In the genomic region with DNA sequence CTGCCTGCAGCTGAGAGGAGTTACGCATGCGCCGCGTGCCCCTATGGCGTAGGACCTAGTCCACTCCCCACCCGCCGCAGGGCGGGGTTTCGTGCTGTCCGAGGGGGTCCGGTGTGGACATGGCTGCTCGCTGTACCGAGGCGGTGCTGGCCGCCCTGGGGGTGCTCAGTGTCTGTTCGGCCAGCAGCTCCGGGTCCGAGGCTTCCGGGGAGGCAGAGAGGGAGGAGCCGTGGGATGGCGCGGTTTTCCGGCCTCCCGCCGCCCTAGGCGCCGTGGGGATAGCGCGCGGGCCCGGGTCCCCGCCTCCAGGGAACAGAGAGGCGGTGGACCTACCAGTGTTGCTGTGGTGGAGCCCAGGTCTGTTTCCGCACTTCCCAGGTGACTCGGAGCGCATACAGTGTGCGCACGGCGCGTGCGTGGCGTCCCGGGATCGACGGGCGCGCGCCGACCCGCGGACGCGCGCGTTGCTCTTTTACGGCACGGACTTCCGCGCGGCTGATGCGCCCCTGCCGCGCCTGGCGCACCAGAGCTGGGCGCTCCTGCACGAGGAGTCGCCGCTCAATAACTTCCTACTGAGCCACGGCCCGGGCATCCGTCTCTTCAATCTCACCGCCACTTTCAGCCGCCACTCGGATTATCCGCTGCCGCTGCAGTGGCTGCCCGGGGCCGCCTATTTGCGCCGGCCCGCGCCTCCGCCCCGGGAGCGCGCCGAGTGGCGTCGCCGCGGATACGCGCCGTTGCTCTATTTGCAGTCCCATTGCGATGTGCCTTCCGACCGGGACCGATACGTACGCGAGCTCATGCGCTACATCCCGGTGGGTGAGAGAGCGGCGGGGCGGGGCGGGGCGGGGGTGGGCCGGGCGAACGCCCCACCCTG, we compare ENCODE assay signal across 8 mouse cellular contexts. TPM values are rescaled to one million over a fixed set of nuclear protein-coding genes. Genes with fewer than 3 reads are reported as not detected.
DNase-seq lines count a peak whose midpoint lies in the region; ATAC-seq lines count a peak whose summit lies in the region.

Fut11 (plus strand) TSS at position 85 of the 877 bp plus-strand sequence.

- peak within 1 kb of the TSS; percentile 84 for H3K9ac ChIP-seq in hindbrain, embryonic 11.5 days (ENCODE audit: low read depth, low read length)

- peaks cover 10% of the 10 kb centered on the region; the same call in 1 of the 2 replicates for H3K4me1 ChIP-seq in hindbrain, embryonic 11.5 days (replicated peaks; ENCODE audit: control insufficient read depth, insufficient read depth, low read length)

- no peaks in the 10 kb centered on the region for H3K27me3 ChIP-seq in hindbrain, embryonic 11.5 days (ENCODE audit: control insufficient read depth, insufficient read depth, low read length)

- H3K9me3 ChIP-seq in hindbrain, embryonic 11.5 days (ENCODE audit: control insufficient read depth, low read length), result no peaks in the 10 kb centered on the region

- under 1% methylated on average over 107 of the region's 111 CpGs for WGBS in hindbrain, embryonic 11.5 days

- peak; percentile 84 for DNase-seq in NIH3T3 (ENCODE audit: low read depth)
- DNase-seq in cerebellum, adult 9-11 months, result peak; percentile 94
- peak; percentile 80 to 85 for DNase-seq in frontal cortex, postnatal 10 days (ENCODE audit: low spot score in 2 of 2)
- peak; percentile 92 for DNase-seq in hindbrain, embryonic 11.5 days (ENCODE audit: low spot score)
- DNase-seq in layer of hippocampus, postnatal 14 days (ENCODE audit: low spot score in 2 of 2), result peak; percentile 80 to 86
- peak; percentile 94 for DNase-seq in lung, postnatal 10 days
- DNase-seq in ovary, postnatal 14 days (ENCODE audit: low spot score), result peak; percentile 78
- DNase-seq in thymus, postnatal 10 days (ENCODE audit: low spot score in 2 of 2), result peak; percentile 74 to 75

- H3K4me3 ChIP-seq in hindbrain, embryonic 11.5 days (ENCODE audit: low read depth, low read length), result peak within 1 kb of the TSS; percentile 86

- peak within 1 kb of the TSS; percentile 84 for H3K4me2 ChIP-seq in hindbrain, embryonic 11.5 days (replicated peaks; ENCODE audit: low read depth, low read length)

- H3K27ac ChIP-seq in hindbrain, embryonic 11.5 days (ENCODE audit: low read depth, low read length), result peak within 1 kb of the TSS; percentile 96

- ATAC-seq in hindbrain, embryonic 11.5 days (ENCODE audit: low FRiP score), result peak; percentile 95

- peaks cover 12% of the 10 kb centered on the region; the same call in 1 of the 2 replicates for H3K36me3 ChIP-seq in hindbrain, embryonic 11.5 days (ENCODE audit: control insufficient read depth, insufficient read depth, low read length)

RNA-seq across cellular contexts. Expression of gene Fut11, which starts in this region (rescaled TPM):
- 16.7 and 22.9 TPM in 2 replicates for polyA plus RNA-seq in hindbrain, embryonic 11.5 days (2014; fragmentation: Nextera tagmentation; extraction: Ambion mirVana)
- total RNA-seq in layer of hippocampus, postnatal 14 days (2021), result 10 to 100 TPM; 18.2 to 18.5 TPM

Comparison
In these comparisons a context has a peak if more than half of its experiments do, and no peak if none do; other contexts are left out.
1. Peak in every context shown above with its lines: DNase-seq, ATAC-seq, H3K4me3 ChIP-seq and H3K27ac ChIP-seq.